Mouse (Mus musculus): ENCODE measurements around the gene Dhrs7c. TPM values are rescaled to one million over a fixed set of nuclear protein-coding genes. Genes with fewer than 3 reads are reported as not detected.

Dhrs7c gene
- polyA plus RNA-seq, 1 experiment = not detected

GRCm38 (mm10) chr11:67839810-67840209 is 41.8 kb downstream of the Dhrs7c start:
- TF ChIP-seq POLR2A (IDR thresholded peaks at IDR 0.05; ENCODE audit: control insufficient read depth, low read depth, low read length) (no peak), CTCF (IDR thresholded peaks at IDR 0.05; ENCODE audit: control insufficient read depth, insufficient read depth, insufficient replicate concordance, low read depth, low read length) (no peak)

GRCm38 (mm10) chr11:67845193-67845592 is 47.2 kb downstream of the Dhrs7c start:
- no peak overlapping the region for H3K4me3 ChIP-seq (ENCODE audit: control insufficient read depth, low read depth, low read length)
- TF ChIP-seq CTCF (IDR thresholded peaks at IDR 0.05; ENCODE audit: control insufficient read depth, insufficient read depth, insufficient replicate concordance, low read depth, low read length) (no peak), POLR2A (IDR thresholded peaks at IDR 0.05; ENCODE audit: control insufficient read depth, low read depth, low read length) (no peak)
- no peak overlapping the region for H3K27ac ChIP-seq (ENCODE audit: control insufficient read depth, insufficient read depth, low read depth, low read length)
- H3K27me3 ChIP-seq (ENCODE audit: control insufficient read depth, insufficient read depth, low read length) = no peaks in the 10 kb centered on the region
- no peaks in the 10 kb centered on the region for H3K36me3 ChIP-seq (ENCODE audit: control insufficient read depth, insufficient read depth, low read length)
- H3K4me1 ChIP-seq (ENCODE audit: control insufficient read depth, insufficient read depth, low read length) = no peaks in the 10 kb centered on the region

More at GRCm38 (mm10) chr11:67839810-67840209, 41.8 kb downstream of the Dhrs7c start:
- H3K4me3 ChIP-seq (ENCODE audit: control insufficient read depth, low read depth, low read length) = no peak overlapping the region
- no peaks in the 10 kb centered on the region for H3K4me1 ChIP-seq (ENCODE audit: control insufficient read depth, insufficient read depth, low read length)
- H3K27ac ChIP-seq (ENCODE audit: control insufficient read depth, insufficient read depth, low read depth, low read length) = no peak overlapping the region
- H3K36me3 ChIP-seq (ENCODE audit: control insufficient read depth, insufficient read depth, low read length) = no peaks in the 10 kb centered on the region
- no peaks in the 10 kb centered on the region for H3K27me3 ChIP-seq (ENCODE audit: control insufficient read depth, insufficient read depth, low read length)

- no peak overlapping the region for H3K27ac ChIP-seq (ENCODE audit: control insufficient read depth, insufficient read depth, low read depth, low read length)
Observed at GRCm38 (mm10) chr11:67851770-67852169, 53.8 kb downstream of the Dhrs7c start.

GRCm38 (mm10) chr11:67853996-67854395 is 56.0 kb downstream of the Dhrs7c start:
- Histone ChIP-seq H3K4me1 (ENCODE audit: control insufficient read depth, insufficient read depth, low read length) (no peaks in the 10 kb centered on the region), H3K27me3 (ENCODE audit: control insufficient read depth, insufficient read depth, low read length) (no peaks in the 10 kb centered on the region), H3K36me3 (ENCODE audit: control insufficient read depth, insufficient read depth, low read length) (no peaks in the 10 kb centered on the region), H3K4me3 (ENCODE audit: control insufficient read depth, low read depth, low read length) (no peak overlapping the region), H3K27ac (ENCODE audit: control insufficient read depth, insufficient read depth, low read depth, low read length) (no peak overlapping the region)
- no peak for TF ChIP-seq CTCF (IDR thresholded peaks at IDR 0.05; ENCODE audit: control insufficient read depth, insufficient read depth, insufficient replicate concordance, low read depth, low read length)
- no peak for TF ChIP-seq POLR2A (IDR thresholded peaks at IDR 0.05; ENCODE audit: control insufficient read depth, low read depth, low read length)

More at GRCm38 (mm10) chr11:67851770-67852169, 53.8 kb downstream of the Dhrs7c start:
- Histone ChIP-seq H3K36me3 (ENCODE audit: control insufficient read depth, insufficient read depth, low read length) (no peaks in the 10 kb centered on the region), H3K27me3 (ENCODE audit: control insufficient read depth, insufficient read depth, low read length) (no peaks in the 10 kb centered on the region), H3K4me1 (ENCODE audit: control insufficient read depth, insufficient read depth, low read length) (no peaks in the 10 kb centered on the region), H3K4me3 (ENCODE audit: control insufficient read depth, low read depth, low read length) (no peak overlapping the region)
- no peak for TF ChIP-seq CTCF (IDR thresholded peaks at IDR 0.05; ENCODE audit: control insufficient read depth, insufficient read depth, insufficient replicate concordance, low read depth, low read length)
- no peak for TF ChIP-seq POLR2A (IDR thresholded peaks at IDR 0.05; ENCODE audit: control insufficient read depth, low read depth, low read length)

- Histone ChIP-seq H3K36me3 (ENCODE audit: control insufficient read depth, insufficient read depth, low read length) (no peaks in the 10 kb centered on the region), H3K4me3 (ENCODE audit: control insufficient read depth, low read depth, low read length) (no peak overlapping the region), H3K27me3 (ENCODE audit: control insufficient read depth, insufficient read depth, low read length) (no peaks in the 10 kb centered on the region), H3K4me1 (ENCODE audit: control insufficient read depth, insufficient read depth, low read length) (no peaks in the 10 kb centered on the region), H3K27ac (ENCODE audit: control insufficient read depth, insufficient read depth, low read depth, low read length) (no peak overlapping the region)
- TF ChIP-seq POLR2A (IDR thresholded peaks at IDR 0.05; ENCODE audit: control insufficient read depth, low read depth, low read length) (no peak), CTCF (IDR thresholded peaks at IDR 0.05; ENCODE audit: control insufficient read depth, insufficient read depth, insufficient replicate concordance, low read depth, low read length) (no peak; the same call in 1 of the 2 replicates)
Observed at GRCm38 (mm10) chr11:67855035-67855434, 57.0 kb downstream of the Dhrs7c start.

GRCm38 (mm10) chr11:67858518-67858917 is 60.5 kb downstream of the Dhrs7c start:
- H3K27ac ChIP-seq (ENCODE audit: control insufficient read depth, insufficient read depth, low read depth, low read length) = no peak overlapping the region
- no peaks in the 10 kb centered on the region for H3K4me1 ChIP-seq (ENCODE audit: control insufficient read depth, insufficient read depth, low read length)
- no peaks in the 10 kb centered on the region for H3K36me3 ChIP-seq (ENCODE audit: control insufficient read depth, insufficient read depth, low read length)
- TF ChIP-seq POLR2A (IDR thresholded peaks at IDR 0.05; ENCODE audit: control insufficient read depth, low read depth, low read length) (no peak), CTCF (IDR thresholded peaks at IDR 0.05; ENCODE audit: control insufficient read depth, insufficient read depth, insufficient replicate concordance, low read depth, low read length) (no peak)
- no peaks in the 10 kb centered on the region for H3K27me3 ChIP-seq (ENCODE audit: control insufficient read depth, insufficient read depth, low read length)
- no peak overlapping the region for H3K4me3 ChIP-seq (ENCODE audit: control insufficient read depth, low read depth, low read length)

GRCm38 (mm10) chr11:67860743-67861398 is 62.9 kb downstream of the Dhrs7c start:
- no peak for TF ChIP-seq CTCF (IDR thresholded peaks at IDR 0.05; ENCODE audit: control insufficient read depth, insufficient read depth, insufficient replicate concordance, low read depth, low read length)
- no peak for TF ChIP-seq POLR2A (IDR thresholded peaks at IDR 0.05; ENCODE audit: control insufficient read depth, low read depth, low read length)
- no peak overlapping the region for H3K27ac ChIP-seq (ENCODE audit: control insufficient read depth, insufficient read depth, low read depth, low read length)
- H3K4me3 ChIP-seq (ENCODE audit: control insufficient read depth, low read depth, low read length) = no peak overlapping the region
- H3K27me3 ChIP-seq (ENCODE audit: control insufficient read depth, insufficient read depth, low read length) = no peaks in the 10 kb centered on the region
- no peaks in the 10 kb centered on the region for H3K36me3 ChIP-seq (ENCODE audit: control insufficient read depth, insufficient read depth, low read length)
- H3K4me1 ChIP-seq (ENCODE audit: control insufficient read depth, insufficient read depth, low read length) = no peaks in the 10 kb centered on the region

Data from testis, adult 2 months (tissue).